Mouse (Mus musculus): Measurements from ENCODE around the gene Bace2. TPM values are rescaled to one million over a fixed set of nuclear protein-coding genes. Genes with fewer than 3 reads are reported as not detected.

Gene Bace2
- polyA plus RNA-seq (2017; shearing (Covaris generic)): 1.6 TPM

DNA sequence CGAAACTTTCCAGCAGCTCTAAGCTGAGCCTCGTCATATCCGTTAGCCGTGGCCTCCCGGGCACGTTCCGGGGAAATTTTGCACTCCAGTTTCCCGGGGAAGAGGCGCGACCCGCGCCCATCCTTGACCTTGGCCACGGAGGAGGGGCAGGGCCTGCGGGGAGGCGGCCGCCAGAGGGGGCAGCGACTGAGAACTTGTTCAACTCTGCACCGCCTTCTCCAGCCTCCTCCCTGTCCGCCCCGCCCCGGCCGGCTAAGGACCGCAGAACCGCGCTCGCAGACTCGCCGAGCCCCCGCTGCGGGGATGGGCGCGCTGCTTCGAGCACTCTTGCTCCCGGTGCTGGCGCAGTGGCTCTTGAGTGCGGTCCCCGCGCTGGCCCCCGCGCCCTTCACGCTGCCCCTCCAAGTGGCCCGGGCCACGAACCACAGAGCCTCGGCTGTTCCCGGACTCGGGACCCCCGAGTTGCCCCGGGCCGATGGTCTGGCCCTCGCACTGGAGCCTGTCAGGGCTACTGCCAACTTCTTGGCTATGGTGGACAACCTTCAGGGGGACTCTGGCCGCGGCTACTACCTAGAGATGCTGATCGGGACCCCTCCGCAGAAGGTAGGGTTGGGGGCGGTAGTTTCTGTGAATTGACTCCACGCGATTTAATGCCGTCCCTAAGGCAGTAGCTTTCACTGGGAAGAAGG, at the start of gene Bace2:
TSS of gene Bace2 (plus strand) at position 244 of the 689 bp plus-strand sequence.

DNA sequence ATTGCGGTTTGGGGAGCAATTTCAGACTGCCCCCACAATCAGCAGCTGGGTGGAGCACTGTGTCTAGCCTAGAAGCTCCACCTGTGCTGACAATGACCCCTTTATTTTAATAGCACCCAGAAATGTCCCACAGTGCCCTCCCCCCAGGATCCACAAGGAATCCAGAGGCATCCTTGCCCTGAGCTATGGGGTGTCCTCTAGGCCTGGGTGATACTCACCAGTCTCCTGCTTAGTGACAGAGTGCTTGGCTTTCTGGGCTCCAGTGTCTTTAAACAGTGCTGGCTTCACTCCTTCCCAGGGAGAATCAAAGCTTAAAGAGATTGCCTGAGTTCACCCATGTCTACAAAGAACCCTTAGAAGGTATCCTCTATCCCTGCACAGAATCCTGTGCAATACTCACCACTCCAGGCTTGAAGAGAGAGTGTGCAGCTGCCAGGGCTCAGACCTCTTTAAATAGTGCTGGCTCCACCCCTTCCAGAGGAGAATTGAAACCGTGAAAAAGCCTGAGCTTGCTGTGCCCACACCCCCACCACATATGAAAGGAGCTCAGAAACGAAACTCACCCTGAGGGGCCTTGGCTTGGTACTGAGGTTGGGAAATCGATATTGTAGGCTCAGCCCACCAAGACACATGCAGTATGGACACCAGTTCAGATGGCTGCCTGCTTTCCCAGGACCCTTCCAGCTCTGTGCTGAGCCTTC, 106.1 kb downstream of the Bace2 start, which contains the start of gene Mx1:
TSS of gene Mx1 (minus strand) at position 427 of the 701 bp plus-strand sequence.

Other genes with a start within 250 kb of the Bace2 start
- 1.2 TPM for gene Dscam, start 186.0 kb upstream of the Bace2 start, polyA plus RNA-seq (2017; shearing (Covaris generic))
- 4.9 TPM for gene Mx1, start 106.2 kb downstream of the Bace2 start, polyA plus RNA-seq (2017; shearing (Covaris generic))
- gene Fam3b, start 158.1 kb downstream of the Bace2 start, polyA plus RNA-seq (2017; shearing (Covaris generic)): 2.2 TPM

Measured in inflammation-experienced regulatory T-cells, adult 16 weeks (primary cell).